Mouse (Mus musculus): ENCODE results near the gene Mrgpra6.

DNA sequence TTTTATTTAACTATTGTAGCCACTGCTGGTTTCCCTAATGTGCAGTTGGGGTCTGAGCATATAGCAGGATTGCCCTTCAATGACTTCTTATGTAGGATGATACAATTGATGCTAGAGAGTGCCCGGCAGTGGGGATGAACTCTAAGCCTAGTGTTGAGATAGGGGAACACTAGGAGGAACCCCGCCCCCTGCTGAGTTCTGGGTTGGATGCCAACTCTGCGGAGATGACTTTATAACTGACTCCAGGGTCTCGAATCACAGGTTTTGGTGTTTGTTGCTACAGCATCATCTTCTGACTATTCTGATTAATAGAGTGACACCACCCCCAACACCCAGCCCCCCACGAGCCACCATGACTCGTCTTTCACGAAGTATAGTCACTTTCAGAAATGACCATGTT is 56.4 kb downstream of the Mrgpra6 start:
- TF ChIP-seq POLR2A (IDR thresholded peaks at IDR 0.05; ENCODE audit: insufficient read depth, low read depth, low read length) (no peak), CTCF (IDR thresholded peaks at IDR 0.05) (no peak), EP300 (IDR thresholded peaks at IDR 0.05; ENCODE audit: insufficient read depth, low read depth, low read length) (no peak)

All from heart, adult 2 months (tissue).